Mouse (Mus musculus) embryo, embryonic 9.5 days (tissue): Measurements from ENCODE around the gene Polr1c.

ENCODE experiments used
- DNase-seq: peaks from one replicate; pipeline ENCODE4 v3.0.0-alpha.2; 2017; ENCODE audit errors: extremely low spot score

Gene Polr1c

GRCm38 (mm10) chr17:46265918-46266618 is 18.2 kb upstream of the Polr1c start:
- peak; percentile 81 for DNase-seq

- no peak for DNase-seq
These were observed 17.6 kb upstream of the Polr1c start for GRCm38 (mm10) chr17:46265502-46265901.

GRCm38 (mm10) chr17:46262201-46262694 is 14.4 kb upstream of the Polr1c start:
- no peak for DNase-seq

GRCm38 (mm10) chr17:46259675-46260074 is 11.8 kb upstream of the Polr1c start:
- no peak for DNase-seq

GRCm38 (mm10) chr17:46258279-46259053 is 10.6 kb upstream of the Polr1c start:
- no peak for DNase-seq

- DNase-seq: no peak
These were observed 7.3 kb upstream of the Polr1c start for GRCm38 (mm10) chr17:46255147-46255546.

- DNase-seq: no peak
These were observed 6.3 kb upstream of the Polr1c start for GRCm38 (mm10) chr17:46254106-46254505.

GRCm38 (mm10) chr17:46253452-46254084 is 5.7 kb upstream of the Polr1c start, which contains the start of gene Lrrc73:
TSS of gene Lrrc73 (plus strand) at chr17:46253531.
- peak; percentile 92 for DNase-seq

- DNase-seq: peak; percentile 57
These were observed 5.0 kb upstream of the Polr1c start for GRCm38 (mm10) chr17:46252571-46253451.

- no peak for DNase-seq
These were observed 3.3 kb upstream of the Polr1c start for GRCm38 (mm10) chr17:46251174-46251573.

- no peak for DNase-seq
These were observed 302 bp upstream of the Polr1c start for GRCm38 (mm10) chr17:46248189-46248522.

- no peak for DNase-seq
These were observed 3.3 kb downstream of the Polr1c start for GRCm38 (mm10) chr17:46244579-46244978.

GRCm38 (mm10) chr17:46243624-46244023 is 4.2 kb downstream of the Polr1c start:
- no peak for DNase-seq

GRCm38 (mm10) chr17:46242993-46243392 is 4.9 kb downstream of the Polr1c start:
- no peak for DNase-seq

- no peak for DNase-seq
These were observed 5.6 kb downstream of the Polr1c start for GRCm38 (mm10) chr17:46242274-46242673.

GRCm38 (mm10) chr17:46241471-46241870 is 6.4 kb downstream of the Polr1c start:
- DNase-seq: no peak

GRCm38 (mm10) chr17:46239516-46240114 is 8.2 kb downstream of the Polr1c start:
- no peak for DNase-seq

- DNase-seq: no peak
These were observed 10.4 kb downstream of the Polr1c start for GRCm38 (mm10) chr17:46237480-46237879.

GRCm38 (mm10) chr17:46237079-46237478 is 10.8 kb downstream of the Polr1c start:
- DNase-seq: no peak

- no peak for DNase-seq
These were observed 11.8 kb downstream of the Polr1c start for GRCm38 (mm10) chr17:46236067-46236466.

GRCm38 (mm10) chr17:46227576-46227975 is 20.3 kb downstream of the Polr1c start:
- DNase-seq: no peak
